Mouse (Mus musculus) liver, embryonic 13.5 days (tissue): ENCODE results near the gene Map3k20. TPM values are rescaled to one million over a fixed set of nuclear protein-coding genes. Genes with fewer than 3 reads are reported as not detected.

ENCODE experiments used
- ATAC-seq: fragments of 200-750 bp; cut with Nextera tagmentation; 2 replicates; pipeline ENCODE4 v1.8.0; 2017; ENCODE audit warnings: low read depth, mild to moderate bottlenecking, moderate number of reproducible peaks, moderate library complexity
- DNase-seq: peaks from one replicate; pipeline ENCODE4 v3.0.0; 2022
- H3K27ac ChIP-seq: fragments of 300-500 bp; sonication (generic); 2 replicates; pipeline ENCODE4 v1.5.1; 2015; ENCODE audit warnings: moderate library complexity, mild to moderate bottlenecking, inconsistent platforms
- H3K27me3 ChIP-seq: fragments of 300-500 bp; sonication (generic); 2 replicates; pipeline ENCODE4 v1.6.1; 2015; ENCODE audit warnings: mild to moderate bottlenecking, inconsistent platforms
- H3K36me3 ChIP-seq: fragments of 300-500 bp; sonication (generic); 2 replicates; pipeline ENCODE4 v1.6.1; 2015; ENCODE audit warnings: mild to moderate bottlenecking, inconsistent platforms
- H3K4me1 ChIP-seq: fragments of 300-500 bp; sonication (generic); replicated peaks from 2 replicates; pipeline ENCODE4 v1.6.1; 2015; ENCODE audit warnings: inconsistent platforms
- H3K4me2 ChIP-seq: fragments of 300-500 bp; sonication (generic); 2 replicates; pipeline ENCODE4 v1.6.1; 2015; ENCODE audit warnings: inconsistent platforms, mild to moderate bottlenecking, moderate library complexity
- H3K4me3 ChIP-seq: fragments of 300-500 bp; sonication (generic); replicated peaks from 2 replicates; pipeline ENCODE4 v1.5.1; 2015; ENCODE audit warnings: mild to moderate bottlenecking, inconsistent platforms
- H3K9ac ChIP-seq: fragments of 300-500 bp; sonication (generic); 2 replicates; pipeline ENCODE4 v1.6.1; 2015; ENCODE audit warnings: mild to moderate bottlenecking, inconsistent platforms
- H3K9me3 ChIP-seq: fragments of 300-500 bp; sonication (generic); replicated peaks from 2 replicates; pipeline ENCODE4 v1.6.1; 2016; ENCODE audit warnings: inconsistent platforms
- WGBS: fragments of 180-500 bp; shearing (Covaris S2); methylation state at CpG from one replicate; pipeline ENCODE4 v1.1.7; 2015; ENCODE audit not compliant: insufficient replicate concordance; 5-methylcytosine and 5-hydroxymethylcytosine counted together
- polyA plus RNA-seq: library from polyadenylated mRNA; unstranded; fragments of >200 nt; fragmentation: Nextera tagmentation; extraction: Ambion mirVana; gene quantifications from 2 replicates; pipeline ENCODE4 v1.2.1, GENCODE M21; 2015

Map3k20 gene
- polyA plus RNA-seq, 1 experiment from 2014 or later, result 6.8 TPM

GRCm38 (mm10) chr2:72471415-72472070 lies 186.1 kb downstream of the Map3k20 start:
- ATAC-seq (no peak), DNase-seq (no peak)
- Histone ChIP-seq H3K9ac (no peak overlapping the region), H3K4me1 (peaks cover 23% of the 10 kb centered on the region), H3K9me3 (no peaks in the 10 kb centered on the region), H3K4me2 (no peak overlapping the region), H3K27ac (no peak overlapping the region), H3K4me3 (no peak overlapping the region), H3K36me3 (no peaks in the 10 kb centered on the region), H3K27me3 (no peaks in the 10 kb centered on the region)
- 57% methylated on average over 16 of the region's 16 CpGs for WGBS

GRCm38 (mm10) chr2:72474531-72475287 lies 189.3 kb downstream of the Map3k20 start:
- DNase-seq, result no peak
- Histone ChIP-seq H3K9me3 (no peaks in the 10 kb centered on the region), H3K4me3 (peak overlapping the region; percentile 88), H3K27ac (peak overlapping the region; percentile 92), H3K4me1 (peaks cover 49% of the 10 kb centered on the region), H3K27me3 (no peaks in the 10 kb centered on the region), H3K9ac (peak overlapping the region; percentile 90; the same call in 1 of the 2 replicates), H3K36me3 (peaks cover 11% of the 10 kb centered on the region), H3K4me2 (peak overlapping the region; percentile 86)
- no peak for ATAC-seq
- WGBS, result 32% methylated on average over 7 of the region's 7 CpGs

DNA sequence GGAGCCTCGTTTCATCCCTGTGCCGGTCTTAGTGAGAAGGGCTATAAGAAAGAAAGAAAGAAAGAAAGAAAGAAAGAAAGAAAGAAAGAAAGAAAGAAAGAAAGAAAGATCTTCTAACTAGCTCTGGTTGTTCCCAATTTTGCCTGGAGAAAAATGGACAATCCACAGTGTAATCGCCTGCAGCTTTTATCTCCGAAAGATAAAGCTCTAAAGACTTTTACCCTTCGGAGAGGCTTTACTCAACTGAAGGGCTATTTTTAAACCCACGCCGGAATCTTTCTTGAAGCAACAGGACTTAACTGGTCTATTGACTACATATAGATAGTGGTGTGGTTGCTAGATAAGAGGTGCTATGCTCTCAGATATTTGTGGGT lies 190.0 kb downstream of the Map3k20 start:
- H3K9ac ChIP-seq, result peak overlapping the region; percentile 90
- DNase-seq (no peak), ATAC-seq (no peak)
- H3K4me1 ChIP-seq, result peaks cover 55% of the 10 kb centered on the region
- H3K4me3 ChIP-seq, result peak overlapping the region; percentile 88
- H3K4me2 ChIP-seq, result peak overlapping the region; percentile 86
- H3K27me3 ChIP-seq, result no peaks in the 10 kb centered on the region
- peak overlapping the region; percentile 92 for H3K27ac ChIP-seq
- H3K36me3 ChIP-seq, result peaks cover 18% of the 10 kb centered on the region
- no peaks in the 10 kb centered on the region for H3K9me3 ChIP-seq
- 1% methylated on average over 7 of the region's 7 CpGs for WGBS

- DNase-seq, result peak; percentile 73
- H3K36me3 ChIP-seq, result peaks cover 24% of the 10 kb centered on the region
- peaks cover 58% of the 10 kb centered on the region for H3K4me1 ChIP-seq
- H3K4me2 ChIP-seq, result peak within 1 kb of the TSS; percentile 86
- H3K9me3 ChIP-seq, result no peaks in the 10 kb centered on the region
- no peaks in the 10 kb centered on the region for H3K27me3 ChIP-seq
- peak within 1 kb of the TSS; percentile 90 for H3K9ac ChIP-seq
- under 1% methylated on average over 58 of the region's 58 CpGs for WGBS
- peak within 1 kb of the TSS; percentile 88 for H3K4me3 ChIP-seq
- ATAC-seq, result peak; percentile 85
- peak within 1 kb of the TSS; percentile 92 for H3K27ac ChIP-seq
Measured at GRCm38 (mm10) chr2:72475797-72476485, 190.5 kb downstream of the Map3k20 start, which contains the start of gene Cdca7. Gene Cdca7, plus strand, starts transcription at chr2:72476159.

DNA sequence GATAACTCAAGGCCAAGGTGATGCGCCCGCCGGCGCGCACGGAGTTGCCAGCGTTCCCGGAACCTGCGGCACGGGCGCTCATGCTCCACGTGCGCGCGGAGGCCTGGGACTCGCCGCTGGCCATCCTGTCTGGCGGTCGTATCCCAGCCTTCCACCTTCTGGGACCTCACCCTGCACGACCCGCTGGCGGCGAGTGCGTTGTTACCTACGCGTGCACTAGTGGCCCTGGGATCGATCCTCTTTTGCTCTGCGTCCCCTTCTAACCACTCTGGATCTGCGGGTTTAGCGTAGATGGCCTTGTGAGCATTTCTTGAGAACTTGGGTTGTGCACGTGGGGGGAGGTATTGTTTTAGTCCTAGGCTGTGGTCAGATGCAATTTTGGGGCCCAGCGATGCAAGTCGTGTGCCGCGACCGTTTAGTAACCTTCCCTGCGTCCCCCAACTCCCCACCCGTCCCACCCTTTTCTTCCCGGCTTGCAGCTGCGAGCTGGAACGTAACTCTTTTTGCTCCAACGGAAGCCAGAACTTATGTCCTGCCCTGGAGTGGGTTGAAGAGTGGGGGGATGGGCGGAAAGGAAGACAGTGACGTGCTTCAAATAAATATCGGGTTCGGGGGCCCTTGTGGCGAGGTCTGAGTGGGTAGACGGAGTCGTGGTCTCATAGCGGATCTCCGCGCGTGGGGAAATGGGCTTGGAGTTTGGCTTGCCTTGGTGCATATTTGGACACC lies 191.2 kb downstream of the Map3k20 start:
- Histone ChIP-seq H3K4me1 (peaks cover 58% of the 10 kb centered on the region), H3K9me3 (no peaks in the 10 kb centered on the region), H3K4me3 (peak overlapping the region; percentile 88), H3K27me3 (no peaks in the 10 kb centered on the region), H3K36me3 (peaks cover 31% of the 10 kb centered on the region), H3K4me2 (peak overlapping the region; percentile 86), H3K9ac (peak overlapping the region; percentile 90), H3K27ac (peak overlapping the region; percentile 92)
- ATAC-seq (peak; percentile 57), DNase-seq (peak; percentile 22)
- under 1% methylated on average over 53 of the region's 53 CpGs for WGBS

DNA sequence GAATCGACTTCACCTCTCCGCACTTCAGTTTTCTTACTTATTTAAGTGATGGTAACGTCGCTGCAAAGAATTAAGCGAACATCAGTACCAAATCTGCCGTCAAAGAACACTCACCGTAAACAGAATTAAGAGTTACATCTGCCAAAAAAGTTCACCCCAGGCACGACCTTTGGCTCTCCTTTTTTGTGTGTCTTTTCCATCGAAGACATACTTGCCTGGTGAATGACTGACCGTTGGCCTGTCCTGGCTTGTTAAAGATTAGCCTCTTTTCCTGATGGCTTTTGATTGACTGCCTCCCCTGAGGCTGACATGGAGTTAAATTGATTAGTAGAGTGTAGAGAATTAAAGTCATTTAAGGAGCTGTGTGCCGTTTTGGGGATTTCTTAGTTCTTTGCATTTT lies 191.8 kb downstream of the Map3k20 start:
- WGBS, result 2% methylated on average over 11 of the region's 11 CpGs
- H3K27me3 ChIP-seq, result no peaks in the 10 kb centered on the region
- H3K4me1 ChIP-seq, result peaks cover 58% of the 10 kb centered on the region
- H3K9ac ChIP-seq, result peak overlapping the region; percentile 90
- peak overlapping the region; percentile 86 for H3K4me2 ChIP-seq
- H3K36me3 ChIP-seq, result peaks cover 37% of the 10 kb centered on the region
- ATAC-seq (no peak), DNase-seq (no peak)
- H3K4me3 ChIP-seq, result peak overlapping the region; percentile 88
- peak overlapping the region; percentile 92 for H3K27ac ChIP-seq
- H3K9me3 ChIP-seq, result no peaks in the 10 kb centered on the region

DNA sequence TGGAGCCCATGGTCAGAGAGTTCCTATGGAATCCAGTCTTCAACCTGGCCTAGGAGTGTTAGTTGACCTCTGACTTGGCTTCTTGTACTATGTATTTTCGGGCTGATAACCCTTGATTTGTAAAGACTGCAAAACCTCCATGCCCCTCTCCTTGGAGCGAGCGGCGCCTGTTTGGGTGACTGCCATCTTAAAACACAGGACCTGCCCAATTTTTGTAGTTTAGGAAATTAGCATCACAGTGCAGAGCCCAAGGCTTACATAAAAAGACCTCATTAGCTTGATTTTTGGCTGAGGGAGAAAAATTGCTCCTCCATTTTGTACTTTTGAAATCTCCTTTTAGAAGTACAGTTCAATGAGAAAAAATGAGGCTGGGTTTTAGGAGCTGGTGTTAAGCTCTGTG lies 192.7 kb downstream of the Map3k20 start:
- H3K27ac ChIP-seq, result no peak overlapping the region
- peak overlapping the region; percentile 86 for H3K4me2 ChIP-seq
- peak overlapping the region; percentile 88 for H3K4me3 ChIP-seq
- H3K9me3 ChIP-seq, result no peaks in the 10 kb centered on the region
- WGBS, result 77% methylated on average over 4 of the region's 4 CpGs
- no peaks in the 10 kb centered on the region for H3K27me3 ChIP-seq
- H3K36me3 ChIP-seq, result peaks cover 46% of the 10 kb centered on the region
- H3K4me1 ChIP-seq, result peaks cover 57% of the 10 kb centered on the region
- peak overlapping the region; percentile 90 for H3K9ac ChIP-seq
- DNase-seq, result no peak
- no peak for ATAC-seq

- Histone ChIP-seq H3K4me3 (0 out of 2 replicates have a peak overlapping the region, but pooled peaks have one; percentile 7), H3K36me3 (peaks cover 54% of the 10 kb centered on the region), H3K9me3 (no peaks in the 10 kb centered on the region), H3K4me2 (peak overlapping the region; percentile 86), H3K9ac (no peak overlapping the region), H3K27me3 (no peaks in the 10 kb centered on the region), H3K4me1 (peaks cover 50% of the 10 kb centered on the region), H3K27ac (no peak overlapping the region)
- WGBS, result 77% methylated on average over 13 of the region's 13 CpGs
- DNase-seq, result no peak
- no peak for ATAC-seq
Measured at GRCm38 (mm10) chr2:72478921-72479320, 193.5 kb downstream of the Map3k20 start.

GRCm38 (mm10) chr2:72479818-72480217 lies 194.4 kb downstream of the Map3k20 start:
- peak overlapping the region; percentile 14; the same call in 1 of the 2 replicates for H3K9ac ChIP-seq
- DNase-seq (no peak), ATAC-seq (no peak)
- peaks cover 42% of the 10 kb centered on the region for H3K4me1 ChIP-seq
- H3K4me2 ChIP-seq, result peak overlapping the region; percentile 25
- 0 out of 2 replicates have a peak overlapping the region, but pooled peaks have one; percentile 3 for H3K4me3 ChIP-seq
- no peaks in the 10 kb centered on the region for H3K9me3 ChIP-seq
- no peak overlapping the region for H3K27ac ChIP-seq
- WGBS, result 77% methylated on average over 9 of the region's 9 CpGs
- H3K36me3 ChIP-seq, result peaks cover 62% of the 10 kb centered on the region
- no peaks in the 10 kb centered on the region for H3K27me3 ChIP-seq

GRCm38 (mm10) chr2:72491650-72492049 lies 206.2 kb downstream of the Map3k20 start:
- H3K27ac ChIP-seq, result no peak overlapping the region
- H3K36me3 ChIP-seq, result peaks cover 10% of the 10 kb centered on the region
- ATAC-seq (no peak), DNase-seq (no peak)
- H3K9me3 ChIP-seq, result no peaks in the 10 kb centered on the region
- WGBS, result 52% methylated on average over 7 of the region's 7 CpGs
- no peak overlapping the region for H3K4me3 ChIP-seq
- 0 out of 2 replicates have a peak, but pooled peaks cover 2% of the 10 kb centered on the region for H3K27me3 ChIP-seq
- no peak overlapping the region for H3K4me2 ChIP-seq
- H3K4me1 ChIP-seq, result peaks cover 5% of the 10 kb centered on the region
- H3K9ac ChIP-seq, result no peak overlapping the region
